9 mouse cellular contexts compared by ENCODE assay signal in the genomic region with DNA sequence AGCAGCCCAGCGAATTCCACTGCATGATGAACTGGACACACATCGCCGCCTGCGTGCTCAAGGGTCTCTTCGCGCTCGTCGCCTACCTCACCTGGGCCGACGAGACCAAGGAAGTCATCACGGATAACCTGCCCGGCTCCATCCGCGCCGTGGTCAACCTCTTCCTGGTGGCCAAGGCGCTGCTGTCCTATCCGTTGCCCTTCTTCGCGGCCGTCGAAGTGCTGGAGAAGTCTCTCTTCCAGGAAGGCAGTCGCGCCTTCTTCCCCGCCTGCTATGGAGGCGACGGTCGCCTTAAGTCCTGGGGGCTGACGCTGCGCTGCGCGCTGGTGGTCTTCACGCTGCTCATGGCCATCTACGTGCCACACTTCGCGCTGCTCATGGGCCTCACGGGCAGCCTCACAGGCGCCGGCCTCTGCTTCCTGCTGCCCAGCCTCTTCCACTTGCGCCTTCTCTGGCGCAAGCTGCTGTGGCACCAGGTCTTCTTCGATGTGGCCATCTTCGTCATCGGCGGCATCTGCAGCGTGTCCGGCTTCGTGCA. TPM values are rescaled to one million over a fixed set of nuclear protein-coding genes. Genes with fewer than 3 reads are reported as not detected.
A peak's percentile ranks its signal among the peaks of the same experiment; 100 is the strongest.
DNase-seq lines count a peak whose midpoint lies in the region; ATAC-seq and TF ChIP-seq lines count a peak whose summit lies in the region.
"Had no signal": no experiment of that assay in that cellular context is flagged by ENCODE, and none has a peak within 500 bp of the region (broad histone marks: within the 10 kb centered on the region; RNA-seq: fewer than 3 reads in every experiment).

No protein-coding gene starts in this region.

- H3K27me3 ChIP-seq in stomach, embryonic 14.5 days (ENCODE audit: control insufficient read depth, insufficient read depth, low read length), result peaks cover 85% of the 10 kb centered on the region
- peaks cover 55% of the 10 kb centered on the region for H3K27me3 ChIP-seq in stomach, postnatal 0 days (ENCODE audit: control insufficient read depth, insufficient read depth, low read length)
- H3K27me3 ChIP-seq in forebrain, embryonic 15.5 days, result peaks cover 58% of the 10 kb centered on the region
- peaks cover 100% of the 10 kb centered on the region for H3K27me3 ChIP-seq in liver, embryonic 12.5 days (replicated peaks)
- H3K27me3 ChIP-seq in stomach, embryonic 15.5 days (replicated peaks), result peaks cover 98% of the 10 kb centered on the region

- H3K36me3 ChIP-seq in stomach, embryonic 14.5 days (ENCODE audit: control insufficient read depth, insufficient read depth, low read length), result no peaks in the 10 kb centered on the region
- no peaks in the 10 kb centered on the region for H3K36me3 ChIP-seq in stomach, postnatal 0 days (ENCODE audit: control insufficient read depth, insufficient read depth, low read length)
- no peaks in the 10 kb centered on the region for H3K36me3 ChIP-seq in forebrain, embryonic 15.5 days
- H3K36me3 ChIP-seq in liver, embryonic 12.5 days, result no peaks in the 10 kb centered on the region
- H3K36me3 ChIP-seq in stomach, embryonic 15.5 days, result no peaks in the 10 kb centered on the region

- no peak for DNase-seq in stomach, postnatal 0 days (ENCODE audit: low spot score)
- DNase-seq in layer of hippocampus, postnatal 10 days (ENCODE audit: low spot score in 2 of 2), result no peak
- no peak for DNase-seq in ovary, postnatal 14 days (ENCODE audit: low spot score)
- DNase-seq: adrenal gland, postnatal 10 days had no signal

- H3K9ac ChIP-seq in stomach, embryonic 14.5 days (replicated peaks; ENCODE audit: low read depth, low read length), result no peak overlapping the region
- H3K9ac ChIP-seq in stomach, postnatal 0 days (ENCODE audit: low read length), result no peak overlapping the region
- peak overlapping the region; percentile 70; the same call in 1 of the 2 replicates for H3K9ac ChIP-seq in forebrain, embryonic 15.5 days (replicated peaks)
- no peak overlapping the region for H3K9ac ChIP-seq in liver, embryonic 12.5 days
- no peak overlapping the region for H3K9ac ChIP-seq in stomach, embryonic 15.5 days
- H3K9ac ChIP-seq: liver, embryonic 14.5 days had no signal

- H3K4me1 ChIP-seq in stomach, embryonic 14.5 days (ENCODE audit: control insufficient read depth, insufficient read depth, low read length), result peaks cover 10% of the 10 kb centered on the region; the same call in 1 of the 2 replicates
- H3K4me1 ChIP-seq in stomach, postnatal 0 days (replicated peaks; ENCODE audit: control insufficient read depth, insufficient read depth), result no peaks in the 10 kb centered on the region
- peaks cover 43% of the 10 kb centered on the region for H3K4me1 ChIP-seq in forebrain, embryonic 15.5 days
- H3K4me1 ChIP-seq in liver, embryonic 12.5 days, result peaks cover 27% of the 10 kb centered on the region
- peaks cover 10% of the 10 kb centered on the region for H3K4me1 ChIP-seq in stomach, embryonic 15.5 days

- H3K4me3 ChIP-seq in stomach, embryonic 14.5 days (ENCODE audit: low read depth, low read length), result no peak overlapping the region
- no peak overlapping the region for H3K4me3 ChIP-seq in stomach, postnatal 0 days (ENCODE audit: low read depth, low read length)
- H3K4me3 ChIP-seq in forebrain, embryonic 15.5 days, result peak overlapping the region; percentile 59
- H3K4me3 ChIP-seq in liver, embryonic 12.5 days, result no peak overlapping the region; the same call in 1 of the 2 replicates
- 0 out of 2 replicates have a peak overlapping the region, but pooled peaks have one; percentile 1 for H3K4me3 ChIP-seq in stomach, embryonic 15.5 days (replicated peaks)

- H3K9me3 ChIP-seq in stomach, embryonic 14.5 days (ENCODE audit: control insufficient read depth, low read depth, low read length), result no peaks in the 10 kb centered on the region
- H3K9me3 ChIP-seq in stomach, postnatal 0 days (ENCODE audit: control insufficient read depth, low read length), result no peaks in the 10 kb centered on the region
- no peaks in the 10 kb centered on the region for H3K9me3 ChIP-seq in forebrain, embryonic 15.5 days
- no peaks in the 10 kb centered on the region for H3K9me3 ChIP-seq in liver, embryonic 12.5 days (replicated peaks)
- H3K9me3 ChIP-seq in stomach, embryonic 15.5 days, result no peaks in the 10 kb centered on the region

- WGBS in stomach, embryonic 14.5 days, result 2% methylated on average over 47 of the region's 47 CpGs
- 2% methylated on average over 47 of the region's 47 CpGs for WGBS in stomach, postnatal 0 days
- 3% methylated on average over 47 of the region's 47 CpGs for WGBS in forebrain, embryonic 15.5 days
- 4% methylated on average over 47 of the region's 47 CpGs for WGBS in liver, embryonic 12.5 days (ENCODE audit: insufficient replicate concordance)
- 2% methylated on average over 47 of the region's 47 CpGs for WGBS in stomach, embryonic 15.5 days

- H3K27ac ChIP-seq in stomach, embryonic 14.5 days (ENCODE audit: low read length), result no peak overlapping the region
- H3K27ac ChIP-seq in stomach, postnatal 0 days (replicated peaks), result no peak overlapping the region
- H3K27ac ChIP-seq in forebrain, embryonic 15.5 days (replicated peaks), result no peak overlapping the region
- H3K27ac ChIP-seq in liver, embryonic 12.5 days, result no peak overlapping the region
- H3K27ac ChIP-seq in stomach, embryonic 15.5 days, result no peak overlapping the region
- H3K27ac ChIP-seq: liver, embryonic 14.5 days had no signal

- TF ChIP-seq EP300 in stomach, postnatal 0 days (optimal IDR thresholded peaks at IDR 0.05), result no peak

- 0 out of 2 replicates have a peak overlapping the region, but pooled peaks have one; percentile 2 for H3K4me2 ChIP-seq in stomach, embryonic 14.5 days (replicated peaks; ENCODE audit: low read depth, low read length)
- no peak overlapping the region for H3K4me2 ChIP-seq in stomach, postnatal 0 days (replicated peaks; ENCODE audit: low read depth)
- peak overlapping the region; percentile 45 for H3K4me2 ChIP-seq in forebrain, embryonic 15.5 days (replicated peaks)
- H3K4me2 ChIP-seq in liver, embryonic 12.5 days, result peak overlapping the region; percentile 5; the same call in 1 of the 2 replicates
- H3K4me2 ChIP-seq in stomach, embryonic 15.5 days, result no peak overlapping the region; the same call in 1 of the 2 replicates

- no peak for TF ChIP-seq CTCF in stomach, postnatal 0 days (IDR thresholded peaks at IDR 0.05; ENCODE audit: low read depth)

- no peak for ATAC-seq in stomach, embryonic 14.5 days (ENCODE audit: insufficient number of reproducible peaks, insufficient read depth, low FRiP score, low read depth)
- no peak for ATAC-seq in stomach, postnatal 0 days (ENCODE audit: low FRiP score, low TSS enrichment)
- ATAC-seq in forebrain, embryonic 15.5 days (replicated peaks), result no peak
- ATAC-seq in liver, embryonic 12.5 days, result no peak
- no peak for ATAC-seq in stomach, embryonic 15.5 days (ENCODE audit: insufficient read depth, low FRiP score, low read depth)

RNA-seq across cellular contexts. Expression of a gene that starts 3.9 kb away (rescaled TPM):
- not detected in 2 replicates for polyA plus RNA-seq in stomach, embryonic 14.5 days (2014; fragmentation: Nextera tagmentation; extraction: Ambion mirVana)
- not detected in 2 replicates for polyA plus RNA-seq in stomach, postnatal 0 days (2015; fragmentation: Nextera tagmentation; extraction: Ambion mirVana)
- polyA plus RNA-seq in forebrain, embryonic 15.5 days (2015; fragmentation: Nextera tagmentation; extraction: Ambion mirVana), result 7.1 and 7.4 TPM in 2 replicates
- not detected in 2 replicates for polyA plus RNA-seq in liver, embryonic 12.5 days (2016; fragmentation: Nextera tagmentation; extraction: Ambion mirVana)
- polyA plus RNA-seq in stomach, embryonic 15.5 days (2015; fragmentation: Nextera tagmentation; extraction: Ambion mirVana), result not detected in 2 replicates
- total RNA-seq in layer of hippocampus, postnatal 10 days (2021), result 10 to 100 TPM; 60.0 to 68.6 TPM
- total RNA-seq: adrenal gland, postnatal 10 days had no signal

RNA-seq across cellular contexts. Expression of a gene that starts 10.2 kb away (rescaled TPM):
- polyA plus RNA-seq in stomach, embryonic 14.5 days (2014; fragmentation: Nextera tagmentation; extraction: Ambion mirVana), result 10.5 and 14.8 TPM in 2 replicates
- 5.1 and 5.2 TPM in 2 replicates for polyA plus RNA-seq in stomach, postnatal 0 days (2015; fragmentation: Nextera tagmentation; extraction: Ambion mirVana)
- polyA plus RNA-seq in forebrain, embryonic 15.5 days (2015; fragmentation: Nextera tagmentation; extraction: Ambion mirVana), result 13.4 and 14.7 TPM in 2 replicates
- polyA plus RNA-seq in liver, embryonic 12.5 days (2016; fragmentation: Nextera tagmentation; extraction: Ambion mirVana), result 12.5 and 13.3 TPM in 2 replicates
- 8.7 and 9.7 TPM in 2 replicates for polyA plus RNA-seq in stomach, embryonic 15.5 days (2015; fragmentation: Nextera tagmentation; extraction: Ambion mirVana)
- 10 to 100 TPM; 10.3 to 11.9 TPM for total RNA-seq in layer of hippocampus, postnatal 10 days (2021)

RNA-seq across cellular contexts. Expression of a gene that starts 50.7 kb away (rescaled TPM):
- 4.9 and 6.0 TPM in 2 replicates for polyA plus RNA-seq in stomach, embryonic 14.5 days (2014; fragmentation: Nextera tagmentation; extraction: Ambion mirVana)
- 2.0 and 2.1 TPM in 2 replicates for polyA plus RNA-seq in stomach, postnatal 0 days (2015; fragmentation: Nextera tagmentation; extraction: Ambion mirVana)
- 22.1 and 24.4 TPM in 2 replicates for polyA plus RNA-seq in forebrain, embryonic 15.5 days (2015; fragmentation: Nextera tagmentation; extraction: Ambion mirVana)
- 1.9 and 2.0 TPM in 2 replicates for polyA plus RNA-seq in liver, embryonic 12.5 days (2016; fragmentation: Nextera tagmentation; extraction: Ambion mirVana)
- polyA plus RNA-seq in stomach, embryonic 15.5 days (2015; fragmentation: Nextera tagmentation; extraction: Ambion mirVana), result 3.8 and 4.2 TPM in 2 replicates
- total RNA-seq in layer of hippocampus, postnatal 10 days (2021), result 10 to 100 TPM; 63.1 to 68.0 TPM

Comparison
In these comparisons a context has a peak if more than half of its experiments do, and no peak if none do; other contexts are left out.
1. H3K4me2 ChIP-seq: peak in stomach, embryonic 14.5 days (single experiment), forebrain, embryonic 15.5 days (single experiment) and liver, embryonic 12.5 days (single experiment); none in stomach, postnatal 0 days (single experiment) and stomach, embryonic 15.5 days (single experiment).
2. H3K4me3 ChIP-seq: peak in forebrain, embryonic 15.5 days (single experiment) and stomach, embryonic 15.5 days (single experiment); none in stomach, embryonic 14.5 days (single experiment), stomach, postnatal 0 days (single experiment) and liver, embryonic 12.5 days (single experiment).